Mouse (Mus musculus): ENCODE data around the gene Fndc3b. TPM values are rescaled to one million over a fixed set of nuclear protein-coding genes. Genes with fewer than 3 reads are reported as not detected.

Fndc3b gene
- polyA plus RNA-seq, 1 experiment from 2014 or later: 9.7 TPM

- Histone ChIP-seq H3K9me3 (replicated peaks) (no peaks in the 10 kb centered on the region), H3K27ac (no peak overlapping the region), H3K27me3 (replicated peaks) (no peaks in the 10 kb centered on the region), H3K4me3 (no peak overlapping the region), H3K4me1 (no peaks in the 10 kb centered on the region), H3K36me3 (peaks cover 31% of the 10 kb centered on the region), H3K9ac (no peak overlapping the region), H3K4me2 (no peak overlapping the region)
- no peak for ATAC-seq
- WGBS (ENCODE audit: insufficient replicate concordance): 71% methylated on average over 7 of the region's 7 CpGs
These were observed 235.2 kb downstream of the Fndc3b start for GRCm38 (mm10) chr3:27475899-27476298.

GRCm38 (mm10) chr3:27473801-27474599, 237.1 kb downstream of the Fndc3b start:
- Histone ChIP-seq H3K27me3 (replicated peaks) (no peaks in the 10 kb centered on the region), H3K4me2 (no peak overlapping the region), H3K27ac (no peak overlapping the region), H3K9me3 (replicated peaks) (no peaks in the 10 kb centered on the region), H3K36me3 (peaks cover 33% of the 10 kb centered on the region), H3K4me1 (no peaks in the 10 kb centered on the region), H3K9ac (no peak overlapping the region), H3K4me3 (no peak overlapping the region)
- WGBS (ENCODE audit: insufficient replicate concordance): 73% methylated on average over 14 of the region's 14 CpGs
- ATAC-seq: no peak

GRCm38 (mm10) chr3:27472846-27473245, 238.3 kb downstream of the Fndc3b start:
- Histone ChIP-seq H3K9ac (no peak overlapping the region), H3K36me3 (peaks cover 36% of the 10 kb centered on the region), H3K4me2 (no peak overlapping the region), H3K27me3 (replicated peaks) (no peaks in the 10 kb centered on the region), H3K9me3 (replicated peaks) (no peaks in the 10 kb centered on the region), H3K4me1 (no peaks in the 10 kb centered on the region), H3K4me3 (no peak overlapping the region), H3K27ac (no peak overlapping the region)
- ATAC-seq: no peak
- WGBS (ENCODE audit: insufficient replicate concordance): 75% methylated on average over 3 of the region's 3 CpGs

- Histone ChIP-seq H3K4me2 (no peak overlapping the region), H3K27me3 (replicated peaks) (no peaks in the 10 kb centered on the region), H3K9ac (no peak overlapping the region), H3K9me3 (replicated peaks) (no peaks in the 10 kb centered on the region), H3K4me1 (no peaks in the 10 kb centered on the region), H3K27ac (no peak overlapping the region), H3K36me3 (peaks cover 40% of the 10 kb centered on the region), H3K4me3 (no peak overlapping the region)
- 61% methylated on average over 8 of the region's 8 CpGs for WGBS (ENCODE audit: insufficient replicate concordance)
- no peak for ATAC-seq
These were observed 240.3 kb downstream of the Fndc3b start for GRCm38 (mm10) chr3:27470781-27471180.

- H3K9ac ChIP-seq: no peak overlapping the region
- no peak overlapping the region for H3K4me3 ChIP-seq
- 81% methylated on average over 8 of the region's 8 CpGs for WGBS (ENCODE audit: insufficient replicate concordance)
- H3K4me2 ChIP-seq: no peak overlapping the region
- H3K4me1 ChIP-seq: no peaks in the 10 kb centered on the region
- H3K36me3 ChIP-seq: peaks cover 45% of the 10 kb centered on the region
- no peaks in the 10 kb centered on the region for H3K27me3 ChIP-seq (replicated peaks)
- ATAC-seq: no peak
- H3K27ac ChIP-seq: no peak overlapping the region
- no peaks in the 10 kb centered on the region for H3K9me3 ChIP-seq (replicated peaks)
These were observed 241.1 kb downstream of the Fndc3b start for GRCm38 (mm10) chr3:27469971-27470370.

- no peak overlapping the region for H3K27ac ChIP-seq
- peaks cover 41% of the 10 kb centered on the region for H3K36me3 ChIP-seq
- H3K9ac ChIP-seq: no peak overlapping the region
- no peak overlapping the region for H3K4me3 ChIP-seq
- H3K4me2 ChIP-seq: no peak overlapping the region
- H3K9me3 ChIP-seq (replicated peaks): no peaks in the 10 kb centered on the region
- H3K27me3 ChIP-seq (replicated peaks): no peaks in the 10 kb centered on the region
- no peaks in the 10 kb centered on the region for H3K4me1 ChIP-seq
- ATAC-seq: no peak
- WGBS (ENCODE audit: insufficient replicate concordance): 69% methylated on average over 11 of the region's 11 CpGs
These were observed 243.5 kb downstream of the Fndc3b start for GRCm38 (mm10) chr3:27467505-27468020.

GRCm38 (mm10) chr3:27466297-27466901, 244.7 kb downstream of the Fndc3b start:
- 62% methylated on average over 7 of the region's 7 CpGs for WGBS (ENCODE audit: insufficient replicate concordance)
- H3K36me3 ChIP-seq: peaks cover 52% of the 10 kb centered on the region

GRCm38 (mm10) chr3:27463373-27463772, 247.7 kb downstream of the Fndc3b start:
- no peaks in the 10 kb centered on the region for H3K9me3 ChIP-seq (replicated peaks)
- H3K36me3 ChIP-seq: peaks cover 63% of the 10 kb centered on the region
- H3K9ac ChIP-seq: no peak overlapping the region
- no peaks in the 10 kb centered on the region for H3K4me1 ChIP-seq
- H3K4me2 ChIP-seq: no peak overlapping the region
- 69% methylated on average over 7 of the region's 7 CpGs for WGBS (ENCODE audit: insufficient replicate concordance)
- H3K27ac ChIP-seq: no peak overlapping the region
- ATAC-seq: no peak
- no peaks in the 10 kb centered on the region for H3K27me3 ChIP-seq (replicated peaks)
- no peak overlapping the region for H3K4me3 ChIP-seq

More at GRCm38 (mm10) chr3:27466297-27466901, 244.7 kb downstream of the Fndc3b start:
- Histone ChIP-seq H3K4me3 (no peak overlapping the region), H3K4me2 (no peak overlapping the region), H3K9me3 (replicated peaks) (no peaks in the 10 kb centered on the region), H3K9ac (no peak overlapping the region), H3K4me1 (no peaks in the 10 kb centered on the region), H3K27ac (no peak overlapping the region), H3K27me3 (replicated peaks) (no peaks in the 10 kb centered on the region)
- no peak for ATAC-seq

GRCm38 (mm10) chr3:27462934-27463333, 248.2 kb downstream of the Fndc3b start:
- Histone ChIP-seq H3K4me1 (no peaks in the 10 kb centered on the region), H3K9me3 (replicated peaks) (no peaks in the 10 kb centered on the region), H3K4me2 (no peak overlapping the region), H3K9ac (no peak overlapping the region), H3K27me3 (replicated peaks) (no peaks in the 10 kb centered on the region), H3K4me3 (no peak overlapping the region), H3K27ac (no peak overlapping the region), H3K36me3 (peaks cover 65% of the 10 kb centered on the region)
- no peak for ATAC-seq
- WGBS (ENCODE audit: insufficient replicate concordance): 66% methylated on average over 15 of the region's 15 CpGs

GRCm38 (mm10) chr3:27462316-27462902, 248.7 kb downstream of the Fndc3b start:
- Histone ChIP-seq H3K27ac (no peak overlapping the region), H3K4me2 (no peak overlapping the region), H3K4me1 (no peaks in the 10 kb centered on the region), H3K9ac (no peak overlapping the region), H3K27me3 (replicated peaks) (no peaks in the 10 kb centered on the region), H3K36me3 (peaks cover 68% of the 10 kb centered on the region), H3K4me3 (no peak overlapping the region), H3K9me3 (replicated peaks) (no peaks in the 10 kb centered on the region)
- WGBS (ENCODE audit: insufficient replicate concordance): 79% methylated on average over 9 of the region's 9 CpGs
- no peak for ATAC-seq

GRCm38 (mm10) chr3:27461861-27462260, 249.2 kb downstream of the Fndc3b start:
- no peak for ATAC-seq
- H3K27me3 ChIP-seq (replicated peaks): no peaks in the 10 kb centered on the region
- peaks cover 68% of the 10 kb centered on the region for H3K36me3 ChIP-seq
- H3K4me1 ChIP-seq: no peaks in the 10 kb centered on the region
- no peak overlapping the region for H3K4me3 ChIP-seq
- 88% methylated on average over 7 of the region's 7 CpGs for WGBS (ENCODE audit: insufficient replicate concordance)
- no peak overlapping the region for H3K4me2 ChIP-seq
- H3K9me3 ChIP-seq (replicated peaks): no peaks in the 10 kb centered on the region
- H3K9ac ChIP-seq: no peak overlapping the region
- no peak overlapping the region for H3K27ac ChIP-seq

- Histone ChIP-seq H3K27ac (no peak overlapping the region), H3K27me3 (replicated peaks) (no peaks in the 10 kb centered on the region), H3K4me3 (no peak overlapping the region), H3K9ac (no peak overlapping the region), H3K4me2 (no peak overlapping the region), H3K9me3 (replicated peaks) (no peaks in the 10 kb centered on the region), H3K36me3 (peaks cover 75% of the 10 kb centered on the region), H3K4me1 (no peaks in the 10 kb centered on the region)
- WGBS (ENCODE audit: insufficient replicate concordance): 57% methylated on average over 1 of the region's 1 CpGs
- ATAC-seq: no peak
These were observed 250.1 kb downstream of the Fndc3b start for GRCm38 (mm10) chr3:27461037-27461436.

Data from liver, embryonic 12.5 days (tissue).